Mouse (Mus musculus) bone marrow, adult 2 months (tissue): ENCODE data around the gene Nlgn1.

ENCODE experiments used
- CTCF ChIP-seq: fragments of 200-500 bp; IDR thresholded peaks from 2 replicates; pipeline ENCODE4 v1.5.1; 2011; ENCODE audit warnings: low read length, control low read depth; ENCODE audit not compliant: control insufficient read depth, insufficient read depth
- POLR2A ChIP-seq: fragments of 200-500 bp; IDR thresholded peaks from 2 replicates; pipeline ENCODE4 v1.6.1; 2011; ENCODE audit warnings: low read depth, mild to moderate bottlenecking, control low read depth, low read length, borderline replicate concordance; ENCODE audit not compliant: control insufficient read depth

DNA sequence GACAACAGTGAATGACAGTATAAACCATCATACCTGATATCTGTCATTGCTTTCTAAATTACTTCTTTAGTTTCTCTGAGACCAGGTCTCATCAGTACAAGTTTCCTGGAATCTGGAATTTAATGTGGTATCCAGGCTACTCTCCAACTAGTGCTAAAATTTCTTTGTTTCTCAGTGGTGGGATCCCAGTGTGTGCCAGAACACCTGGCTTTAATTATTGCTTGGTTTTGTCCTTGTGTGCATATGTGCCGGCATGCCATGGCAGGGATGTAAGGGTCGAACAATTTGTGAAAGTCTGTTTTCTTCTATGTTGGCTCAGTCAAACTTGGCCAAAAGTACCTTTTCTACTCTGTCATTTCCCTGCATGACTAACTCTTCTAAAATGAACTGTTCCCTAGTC lies 703.1 kb downstream of the Nlgn1 start:
- TF ChIP-seq POLR2A (no peak), CTCF (no peak)
